Mouse (Mus musculus): ENCODE measurements at regions not wholly inside any gene's neighbourhood (a gene's known extent, or its start where the extent isn't known, plus 50 kb on each side); places are given as distances from the start of the nearest gene placed in this dataset.

GRCm38 (mm10) chr17:52031079-52031478 is 198.0 kb upstream of the Satb1 start:
- DNase-seq, result no peak

GRCm38 (mm10) chr17:51986920-51987319 is 153.8 kb upstream of the Satb1 start:
- no peak for DNase-seq

- peak; percentile 5 for DNase-seq
Observed at GRCm38 (mm10) chr17:51986212-51986611, 153.1 kb upstream of the Satb1 start.

- DNase-seq, result no peak
Observed at GRCm38 (mm10) chr17:51979126-51979525, 146.0 kb upstream of the Satb1 start.

- DNase-seq, result no peak
Observed at GRCm38 (mm10) chr17:51971444-51971843, 138.4 kb upstream of the Satb1 start.

- DNase-seq, result no peak
Observed at GRCm38 (mm10) chr17:51966573-51967284, 133.6 kb upstream of the Satb1 start.

GRCm38 (mm10) chr17:51962529-51963110 is 129.5 kb upstream of the Satb1 start:
- DNase-seq, result no peak

GRCm38 (mm10) chr17:51961337-51961736 is 128.2 kb upstream of the Satb1 start:
- DNase-seq, result no peak

GRCm38 (mm10) chr17:51956275-51956674 is 123.2 kb upstream of the Satb1 start:
- no peak for DNase-seq

GRCm38 (mm10) chr17:51937707-51938106 is 104.6 kb upstream of the Satb1 start:
- no peak for DNase-seq

GRCm38 (mm10) chr17:51936071-51936470 is 103.0 kb upstream of the Satb1 start:
- no peak for DNase-seq

- DNase-seq, result no peak
Observed at GRCm38 (mm10) chr17:51926392-51926791, 93.3 kb upstream of the Satb1 start.

- DNase-seq, result no peak
Observed at GRCm38 (mm10) chr17:51907031-51907430, 73.9 kb upstream of the Satb1 start.

GRCm38 (mm10) chr17:51906418-51906817 is 73.3 kb upstream of the Satb1 start:
- no peak for DNase-seq

- no peak for DNase-seq
Observed at GRCm38 (mm10) chr17:51903885-51904284, 70.8 kb upstream of the Satb1 start.

- DNase-seq, result no peak
Observed at GRCm38 (mm10) chr17:51899376-51899775, 66.3 kb upstream of the Satb1 start.

- no peak for DNase-seq
Observed at GRCm38 (mm10) chr17:51896160-51896559, 63.1 kb upstream of the Satb1 start.

- DNase-seq, result no peak
Observed at GRCm38 (mm10) chr17:51894278-51894677, 61.2 kb upstream of the Satb1 start.

GRCm38 (mm10) chr17:51892856-51893255 is 59.8 kb upstream of the Satb1 start:
- no peak for DNase-seq

- DNase-seq, result no peak
Observed at GRCm38 (mm10) chr17:51892159-51892558, 59.1 kb upstream of the Satb1 start.

Data from kidney, postnatal 10 days (tissue).